Mouse (Mus musculus) heart, adult 11 months (tissue): ENCODE data around the gene Kcnk6.
A peak's percentile ranks its signal among the peaks of the same experiment; 100 is the strongest.
"Not testable (repeated sequence)": the region's sequence is repeated elsewhere in the genome, so short reads cannot be mapped to it uniquely, and the experiment has no call there.

ENCODE experiments used
- DNase-seq: peaks from one replicate; pipeline ENCODE4 v3.0.0; 2022

Gene Kcnk6

GRCm38 (mm10) chr7:29246619-29247313 lies 14.5 kb upstream of the Kcnk6 start:
- DNase-seq, result peak; percentile 90

- no peak for DNase-seq
These were observed 13.7 kb upstream of the Kcnk6 start for GRCm38 (mm10) chr7:29246015-29246414.

GRCm38 (mm10) chr7:29244732-29245416 lies 12.6 kb upstream of the Kcnk6 start:
- no peak for DNase-seq

DNA sequence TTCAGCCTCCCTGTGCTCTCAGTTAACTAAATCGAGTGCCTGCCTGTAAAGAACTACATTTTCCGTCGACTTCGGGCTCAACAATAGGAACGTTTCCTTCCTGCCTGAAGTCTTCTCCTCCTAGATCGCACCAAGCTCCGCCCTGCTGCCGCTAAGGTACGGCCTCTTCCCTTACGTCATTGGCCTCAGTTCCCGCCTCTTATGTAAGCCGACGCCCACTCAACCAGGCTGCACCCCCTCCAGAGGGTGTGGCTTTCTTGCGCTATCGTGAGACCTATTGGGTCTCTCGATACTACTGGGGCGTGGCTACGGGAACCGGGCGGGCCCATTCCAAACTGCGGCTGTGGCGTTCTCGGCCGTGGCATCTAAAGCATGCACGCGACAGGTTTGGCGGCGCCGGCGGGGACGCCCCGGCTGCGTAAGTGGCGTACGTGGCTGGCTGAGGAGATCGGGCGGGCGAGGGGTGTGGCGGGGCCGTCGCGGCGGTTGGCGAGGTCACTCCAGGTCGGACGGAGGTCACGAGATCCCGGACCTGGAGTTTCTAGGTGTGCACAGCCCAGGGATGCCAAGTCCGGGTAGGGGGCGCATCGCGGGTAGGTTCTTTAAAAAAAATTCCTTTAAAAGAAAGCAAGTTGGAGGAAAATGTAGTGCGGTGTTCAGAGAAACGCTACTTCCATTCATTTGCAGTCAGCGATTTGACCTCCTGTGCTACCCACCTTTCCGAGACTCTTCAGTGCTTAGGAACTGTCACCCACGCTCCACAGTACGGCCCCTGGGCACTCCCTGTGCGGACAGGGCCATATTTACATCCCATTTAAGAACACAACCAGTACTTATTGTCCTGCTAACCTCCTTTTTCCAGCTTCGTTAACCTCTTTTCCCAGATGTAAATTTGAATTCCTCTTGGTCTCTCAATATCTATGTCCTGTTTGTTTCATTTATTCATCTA lies 6.0 kb upstream of the Kcnk6 start, which contains the start of gene Yif1b:
TSS of gene Yif1b (plus strand) at position 311 of the 949 bp plus-strand sequence.
- DNase-seq, result peak; percentile 100

- DNase-seq, result not testable (repeated sequence)
These were observed 5.3 kb upstream of the Kcnk6 start for GRCm38 (mm10) chr7:29237596-29237995.

DNA sequence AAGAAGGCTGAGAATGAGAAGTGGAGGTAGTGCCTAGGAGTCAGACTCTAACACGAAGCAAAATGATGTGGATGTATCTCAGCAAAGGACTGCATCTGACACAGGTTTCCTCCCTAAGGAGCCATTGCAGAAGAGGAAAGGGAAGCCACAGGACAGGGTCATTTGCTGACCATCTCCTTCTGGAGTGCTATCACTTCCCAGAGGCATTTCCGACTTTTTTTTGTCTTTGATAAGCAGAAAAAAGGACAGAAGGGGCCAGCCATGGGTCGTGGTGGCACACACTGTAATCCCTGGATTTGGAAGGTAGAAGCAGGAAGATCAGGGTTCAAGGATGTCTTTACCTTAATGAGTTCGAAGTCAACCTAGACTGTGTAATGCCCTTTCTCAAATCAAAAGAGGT lies 4.3 kb upstream of the Kcnk6 start:
- no peak for DNase-seq

DNA sequence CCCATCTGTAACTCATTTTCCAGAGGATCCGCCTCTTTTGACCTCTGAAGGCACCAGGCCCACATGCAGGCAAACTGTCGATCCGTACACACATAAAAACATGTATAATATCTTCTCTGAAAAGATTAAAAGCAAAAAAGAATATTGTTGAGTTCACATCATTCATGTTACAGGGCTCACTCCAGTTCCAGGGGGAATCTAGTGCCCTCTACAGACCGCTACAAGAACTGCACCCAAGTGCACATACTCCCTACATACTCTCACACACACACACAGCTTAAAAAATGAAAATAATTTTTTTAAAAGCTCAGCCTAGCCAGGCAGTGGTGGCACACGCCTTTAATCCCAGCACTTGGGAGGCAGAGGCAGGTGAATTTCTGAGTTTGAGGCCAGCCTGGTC lies 2.3 kb upstream of the Kcnk6 start:
- DNase-seq, result no peak

DNA sequence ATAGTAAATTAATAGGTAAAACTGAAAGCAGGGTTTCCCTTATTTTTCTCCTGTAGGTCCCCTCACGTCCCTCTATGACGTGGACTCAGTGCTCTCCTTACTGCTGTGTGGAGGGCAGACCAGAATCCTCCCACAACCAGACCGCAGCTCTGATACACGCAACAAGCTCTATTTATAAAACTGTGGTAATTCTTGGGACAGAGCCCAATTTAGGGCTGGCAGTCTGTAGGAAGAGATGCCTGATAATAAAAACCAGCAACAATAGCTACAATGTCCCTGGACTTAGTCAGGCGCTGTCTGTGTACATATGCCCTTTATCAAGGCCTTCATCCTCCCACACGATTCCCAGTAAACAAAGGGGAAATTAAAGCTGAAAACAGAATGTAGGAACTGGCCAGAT lies 1.4 kb upstream of the Kcnk6 start:
- DNase-seq, result peak; percentile 94

- DNase-seq, result peak; percentile 94
These were observed 798 bp downstream of the Kcnk6 start for GRCm38 (mm10) chr7:29231517-29231916.

DNA sequence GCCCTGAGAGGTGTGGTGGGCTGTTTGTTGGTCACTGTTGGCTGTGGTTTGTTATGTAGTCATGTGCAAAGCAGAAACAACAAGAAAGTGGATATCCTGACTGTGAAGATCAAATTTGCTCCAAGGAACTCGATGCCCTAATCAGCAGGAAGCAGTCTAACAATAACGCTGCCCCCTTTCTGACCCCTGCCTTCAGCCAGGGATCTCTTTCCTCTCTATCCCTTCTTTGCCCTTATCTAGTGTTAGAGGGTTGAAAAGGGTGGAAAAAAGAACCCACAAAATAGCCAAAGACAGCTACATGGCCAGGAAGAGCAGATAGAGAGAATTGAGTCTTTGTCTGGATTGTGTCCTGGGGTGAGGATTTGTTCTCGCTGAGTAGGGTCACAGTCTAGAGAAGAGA lies 1.8 kb downstream of the Kcnk6 start:
- DNase-seq, result no peak

DNA sequence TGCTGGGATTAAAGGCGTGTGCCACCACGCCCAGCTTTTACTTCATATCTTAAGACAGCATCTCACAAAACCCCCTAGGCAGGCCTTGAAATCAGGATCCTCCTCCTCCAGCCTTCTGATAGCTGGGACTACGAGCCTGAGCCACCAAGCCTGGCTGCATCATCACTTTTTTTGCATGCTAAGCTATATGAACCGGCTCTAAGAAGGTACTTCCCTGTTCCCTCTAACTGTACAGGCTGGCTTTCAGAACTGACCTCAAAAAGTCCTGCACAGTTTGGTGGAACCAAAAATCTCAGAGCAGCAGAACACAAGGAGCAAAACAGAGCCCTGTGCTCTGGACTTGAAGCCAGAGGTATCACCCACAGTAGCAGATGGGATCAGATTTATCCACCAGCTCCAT lies 4.1 kb downstream of the Kcnk6 start:
- peak; percentile 94 for DNase-seq

GRCm38 (mm10) chr7:29225520-29225919 lies 6.8 kb downstream of the Kcnk6 start:
- DNase-seq, result no peak

DNA sequence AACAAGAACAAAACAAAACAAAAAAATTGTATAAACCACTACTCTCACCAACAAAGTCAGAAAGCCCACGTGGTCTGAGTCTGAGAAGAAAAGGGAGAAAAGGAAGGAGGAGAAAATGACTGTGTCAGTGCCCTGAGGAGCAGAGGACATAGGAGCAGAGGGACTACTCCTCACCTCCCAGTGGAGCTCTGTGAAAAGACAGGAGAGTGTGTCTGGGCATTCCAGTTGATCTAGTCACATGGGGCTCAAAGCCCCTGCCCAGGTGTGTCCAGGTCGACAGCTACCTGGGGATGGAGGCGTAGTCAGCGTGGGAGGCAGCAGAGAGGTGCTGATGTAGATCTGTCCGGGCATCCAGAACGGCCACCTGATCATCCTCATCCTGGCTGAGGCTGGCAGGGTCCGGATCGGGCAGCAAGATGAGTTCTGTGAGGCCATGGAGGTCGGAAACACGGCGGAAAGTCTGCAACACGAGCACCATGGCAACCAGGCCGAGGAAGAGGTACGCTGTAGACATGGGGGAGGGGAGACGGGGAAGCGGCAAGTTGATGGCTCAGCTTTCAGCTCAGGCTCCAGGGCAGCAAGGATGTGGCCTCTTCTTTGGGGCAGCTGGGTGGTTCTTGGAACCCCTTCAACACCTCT lies 7.4 kb downstream of the Kcnk6 start:
- no peak for DNase-seq

DNA sequence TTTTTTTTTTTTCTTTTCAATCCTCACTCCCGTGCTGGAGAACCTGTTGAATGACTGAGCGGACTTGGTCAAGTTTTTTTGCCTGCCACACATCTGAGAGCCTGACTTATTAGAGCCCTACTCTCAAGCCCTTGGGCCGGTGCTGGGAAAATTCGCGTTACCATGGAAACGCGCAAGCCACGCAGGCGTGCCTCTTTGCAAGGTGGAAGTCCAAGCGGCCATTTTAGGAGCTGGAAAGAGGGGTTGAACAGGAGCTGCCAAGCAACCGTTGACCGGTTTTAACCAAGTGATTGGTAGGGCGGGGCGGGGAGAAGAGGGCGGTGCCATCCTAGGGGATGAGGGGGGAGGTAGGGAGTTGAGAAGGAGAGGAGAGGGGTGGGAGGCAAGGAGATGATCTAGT lies 17.5 kb downstream of the Kcnk6 start:
- no peak for DNase-seq

GRCm38 (mm10) chr7:29214236-29214635 lies 18.1 kb downstream of the Kcnk6 start:
- DNase-seq, result no peak

- no peak for DNase-seq
These were observed 18.6 kb downstream of the Kcnk6 start, which contains the start of gene Catsperg1 for GRCm38 (mm10) chr7:29213675-29214082. Gene Catsperg1 (minus strand): TSS chr7:29214035.

DNA sequence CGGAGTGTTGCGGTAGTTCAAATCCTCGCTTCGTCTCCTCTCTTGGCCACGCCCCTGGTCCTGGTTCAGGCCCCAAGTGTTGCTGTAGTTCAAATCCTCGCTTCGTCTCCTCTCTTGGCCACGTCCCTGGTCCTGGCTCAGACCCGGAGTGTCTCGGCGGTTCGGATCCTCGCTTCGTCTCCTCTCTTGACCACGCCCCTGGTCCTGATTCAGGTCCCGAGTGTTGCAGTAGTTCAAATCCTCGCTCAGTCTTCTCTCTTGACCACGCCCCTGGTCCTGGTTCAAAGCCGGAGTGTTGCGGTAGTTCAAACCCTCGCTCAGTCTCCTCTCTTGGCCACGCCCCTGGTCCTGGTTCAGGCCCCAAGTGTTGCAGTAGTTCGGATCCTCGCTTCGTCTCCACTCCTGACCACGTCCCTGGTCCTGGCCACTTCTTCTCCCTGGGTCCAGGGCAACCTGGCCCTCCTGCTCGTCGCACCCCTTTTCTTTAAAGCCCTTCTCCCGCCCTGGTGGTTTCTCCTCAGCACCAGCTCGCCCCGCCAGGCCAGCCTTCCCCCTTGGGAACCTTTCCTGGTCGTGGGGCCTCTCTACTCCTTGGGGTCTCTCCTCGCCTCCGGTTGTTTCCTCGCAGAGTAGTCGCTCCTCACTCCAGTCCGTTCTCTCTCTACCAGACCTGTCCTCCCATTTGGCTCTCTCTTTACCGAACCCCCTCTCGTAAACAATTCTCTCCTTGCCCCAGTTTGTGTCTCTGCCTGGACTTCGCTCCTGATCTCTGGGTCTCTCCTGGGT lies 19.3 kb downstream of the Kcnk6 start:
- DNase-seq, result peak; percentile 91

DNA sequence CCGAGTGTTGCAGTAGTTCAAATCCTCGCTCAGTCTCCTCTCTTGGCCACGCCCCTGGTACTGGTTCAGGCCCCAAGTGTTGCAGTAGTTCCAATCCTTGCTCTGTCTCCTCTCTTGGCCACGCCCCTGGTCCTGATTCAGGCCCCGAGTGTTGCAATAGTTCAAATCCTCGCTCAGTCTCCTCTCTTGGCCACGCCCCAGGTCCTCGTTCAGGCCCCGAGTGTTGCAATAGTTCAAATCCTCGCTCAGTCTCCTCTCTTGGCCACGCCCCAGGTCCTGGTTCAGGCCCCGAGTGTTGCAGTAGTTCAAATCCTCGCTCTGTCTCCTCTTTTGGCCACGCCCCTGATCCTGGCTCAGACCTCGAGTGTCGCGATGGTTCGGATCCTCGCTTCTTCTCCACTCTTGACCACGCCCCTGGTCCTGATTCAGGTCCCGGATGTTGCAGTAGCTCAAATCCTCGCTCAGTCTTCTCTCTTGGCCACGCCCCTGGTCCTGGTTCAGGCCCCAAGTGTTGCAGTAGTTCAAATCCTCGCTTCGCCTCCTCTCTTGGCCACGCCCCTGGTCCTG lies 20.0 kb downstream of the Kcnk6 start:
- DNase-seq, result peak; percentile 94

DNA sequence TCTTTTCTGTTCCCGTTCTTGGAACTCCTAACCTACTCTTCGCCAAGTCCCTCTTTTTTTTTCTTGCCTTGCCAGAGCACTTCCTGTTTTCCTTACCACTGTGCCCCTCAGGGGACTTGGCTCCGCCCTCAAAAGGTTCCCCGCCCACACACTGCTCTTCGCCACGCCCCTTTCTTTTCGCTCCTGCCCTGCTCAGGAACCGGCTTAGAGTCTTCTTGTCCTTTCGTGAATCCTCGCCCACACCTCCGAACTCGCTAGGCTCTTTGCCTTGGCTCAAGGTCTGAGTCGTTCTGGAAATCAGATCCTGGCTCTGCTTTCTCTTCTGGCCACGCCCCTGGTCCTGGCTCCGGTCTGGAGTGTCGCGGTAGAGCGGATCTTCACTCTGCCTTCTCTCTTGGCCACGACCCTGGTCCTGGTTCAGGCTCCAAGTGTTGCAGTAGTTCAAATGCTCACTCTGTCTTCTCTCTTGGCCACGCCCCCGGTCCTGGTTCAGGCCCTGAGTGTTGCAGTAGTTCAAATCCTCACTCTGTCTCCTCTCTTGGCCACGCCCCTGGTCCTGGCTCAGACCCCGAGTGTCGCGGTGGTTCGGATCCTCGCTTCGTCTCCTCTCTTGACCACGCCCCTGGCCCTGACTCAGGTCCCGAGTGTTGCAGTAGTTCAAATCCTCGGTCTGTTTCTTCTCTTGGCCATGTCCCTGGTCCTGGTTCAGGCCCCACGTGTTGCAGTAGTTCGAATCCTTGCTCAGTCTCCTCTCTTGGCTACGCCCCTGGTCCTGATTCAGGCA lies 20.7 kb downstream of the Kcnk6 start:
- DNase-seq, result peak; percentile 99

- not testable (repeated sequence) for DNase-seq
These were observed 21.3 kb downstream of the Kcnk6 start for GRCm38 (mm10) chr7:29211013-29211412.

DNA sequence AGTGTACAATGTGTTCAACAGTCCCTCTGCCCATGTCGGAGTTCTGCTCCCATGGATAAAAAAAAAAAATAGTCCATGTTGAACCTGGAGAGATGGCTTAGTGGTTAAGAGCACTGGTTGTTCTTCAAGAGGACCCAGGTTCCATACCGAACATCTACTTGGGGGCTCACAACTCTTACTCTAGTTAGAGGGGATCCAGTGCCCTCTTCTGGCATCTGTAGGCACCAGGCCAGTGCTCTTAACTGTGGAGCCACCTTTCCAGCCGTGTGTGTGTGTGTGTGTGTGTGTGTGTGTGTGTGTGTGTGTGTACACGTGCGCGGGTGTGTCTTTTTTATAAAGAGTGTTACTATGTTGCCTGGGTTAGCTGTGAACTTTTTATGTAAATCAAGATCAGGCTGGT lies 29.7 kb downstream of the Kcnk6 start:
- DNase-seq, result no peak
